Mouse (Mus musculus) skeletal muscle tissue, adult 2 months (tissue): ENCODE results near the gene Cryzl2.
A peak's percentile ranks its signal among the peaks of the same experiment; 100 is the strongest.

Source experiments
- DNase-seq: peaks from one replicate; pipeline ENCODE4 v3.0.0-alpha.2; 2012; ENCODE audit warnings: low read depth, low spot score

Gene Cryzl2

GRCm38 (mm10) chr1:157525692-157526354 is 67.4 kb downstream of the Cryzl2 start:
- no peak for DNase-seq

GRCm38 (mm10) chr1:157526625-157527024 is 68.2 kb downstream of the Cryzl2 start:
- DNase-seq, result no peak

- no peak for DNase-seq
These were observed 74.6 kb downstream of the Cryzl2 start for GRCm38 (mm10) chr1:157532826-157533460.

- DNase-seq, result no peak
These were observed 77.2 kb downstream of the Cryzl2 start for GRCm38 (mm10) chr1:157535571-157535970.

- peak; percentile 14 for DNase-seq
These were observed 78.1 kb downstream of the Cryzl2 start for GRCm38 (mm10) chr1:157536471-157536870.

GRCm38 (mm10) chr1:157537636-157538035 is 79.3 kb downstream of the Cryzl2 start:
- DNase-seq, result no peak
